Mouse (Mus musculus): ENCODE measurements around the gene Erbb4. TPM values are rescaled to one million over a fixed set of nuclear protein-coding genes. Genes with fewer than 3 reads are reported as not detected.

Erbb4 gene
- total RNA-seq, 2 experiments from 2014 or later: 0.13 to 0.67 TPM

GRCm38 (mm10) chr1:68517820-68518219 lies 590.0 kb downstream of the Erbb4 start:
- DNase-seq: no peak

- no peak for DNase-seq
These were observed 604.0 kb downstream of the Erbb4 start for GRCm38 (mm10) chr1:68503873-68504272.

- no peak for DNase-seq
These were observed 606.3 kb downstream of the Erbb4 start for GRCm38 (mm10) chr1:68501561-68501960.

GRCm38 (mm10) chr1:68466390-68466960 lies 641.4 kb downstream of the Erbb4 start:
- DNase-seq: no peak

- DNase-seq: no peak
These were observed 656.6 kb downstream of the Erbb4 start for GRCm38 (mm10) chr1:68451274-68451673.

GRCm38 (mm10) chr1:68424336-68424983 lies 683.4 kb downstream of the Erbb4 start:
- DNase-seq: no peak

- DNase-seq: no peak
These were observed 706.7 kb downstream of the Erbb4 start for GRCm38 (mm10) chr1:68401204-68401603.

- DNase-seq: no peak
These were observed 736.3 kb downstream of the Erbb4 start for GRCm38 (mm10) chr1:68371531-68371930.

- no peak for DNase-seq
These were observed 774.1 kb downstream of the Erbb4 start for GRCm38 (mm10) chr1:68333714-68334113.

GRCm38 (mm10) chr1:68305813-68306212 lies 802.0 kb downstream of the Erbb4 start:
- no peak for DNase-seq

GRCm38 (mm10) chr1:68284443-68284842 lies 823.4 kb downstream of the Erbb4 start:
- no peak for DNase-seq

- DNase-seq: no peak
These were observed 832.0 kb downstream of the Erbb4 start for GRCm38 (mm10) chr1:68275819-68276218.

GRCm38 (mm10) chr1:68178580-68178979 lies 929.3 kb downstream of the Erbb4 start:
- DNase-seq: no peak

- no peak for DNase-seq
These were observed 952.6 kb downstream of the Erbb4 start for GRCm38 (mm10) chr1:68155253-68155652.

GRCm38 (mm10) chr1:68150572-68150971 lies 957.3 kb downstream of the Erbb4 start:
- no peak for DNase-seq

GRCm38 (mm10) chr1:68142562-68143350 lies 965.1 kb downstream of the Erbb4 start:
- no peak for DNase-seq

GRCm38 (mm10) chr1:68134943-68135342 lies 972.9 kb downstream of the Erbb4 start:
- DNase-seq: no peak

GRCm38 (mm10) chr1:68134450-68134849 lies 973.4 kb downstream of the Erbb4 start:
- no peak for DNase-seq

GRCm38 (mm10) chr1:68123541-68123940 lies 984.3 kb downstream of the Erbb4 start:
- no peak for DNase-seq

- no peak for DNase-seq
These were observed 987.5 kb downstream of the Erbb4 start for GRCm38 (mm10) chr1:68120364-68120763.

- DNase-seq: no peak
These were observed 992.1 kb downstream of the Erbb4 start for GRCm38 (mm10) chr1:68115721-68116120.

- DNase-seq: no peak
These were observed 1001.4 kb downstream of the Erbb4 start for GRCm38 (mm10) chr1:68106543-68106860.

GRCm38 (mm10) chr1:68105834-68106542 lies 1001.9 kb downstream of the Erbb4 start:
- no peak for DNase-seq
